Mouse (Mus musculus) cortical plate, adult 2 months (tissue): ENCODE data around the gene Gigyf2.

ENCODE experiments used
- CTCF ChIP-seq: fragments of 200-500 bp; IDR thresholded peaks from 2 replicates; pipeline ENCODE4 v1.5.1; 2011; ENCODE audit warnings: mild to moderate bottlenecking, control low read depth, low read length; ENCODE audit not compliant: insufficient read depth; ENCODE audit errors: extremely low read depth
- POLR2A ChIP-seq: fragments of 200-500 bp; IDR thresholded peaks from 2 replicates; pipeline ENCODE4 v1.6.1; 2011; ENCODE audit warnings: mild to moderate bottlenecking, low read length, control low read depth; ENCODE audit not compliant: insufficient read depth; ENCODE audit errors: extremely low read depth

GRCm38 (mm10) chr1:87468321-87468720, 141.5 kb downstream of the Gigyf2 start:
- peak; percentile 13; the same call in 1 of the 2 replicates for TF ChIP-seq CTCF
- no peak for TF ChIP-seq POLR2A
